Mouse (Mus musculus): ENCODE results near the gene Megf8.

- TF ChIP-seq CTCF (IDR thresholded peaks at IDR 0.05; ENCODE audit: insufficient read depth, low read depth, low read length) = no peak
- TF ChIP-seq POLR2A (IDR thresholded peaks at IDR 0.05; ENCODE audit: insufficient read depth, low read depth, low read length) = 0 out of 2 replicates have a peak, but pooled peaks have one; percentile 15
Observed at GRCm38 (mm10) chr7:25282731-25283211, 34.2 kb upstream of the Megf8 start.

Measured in olfactory bulb, adult 2 months (tissue).